Mouse (Mus musculus) forebrain, postnatal 0 days (tissue): ENCODE results near the gene F11. TPM values are rescaled to one million over a fixed set of nuclear protein-coding genes. Genes with fewer than 3 reads are reported as not detected.

Experiments used
- ATAC-seq: fragments of 200-750 bp; cut with Nextera tagmentation; 2 replicates; pipeline ENCODE4 v1.8.0; 2017; ENCODE audit warnings: mild to moderate bottlenecking, moderate library complexity
- DNase-seq: peaks from one replicate; pipeline ENCODE4 v3.0.0-alpha.2; 2015
- H3K27ac ChIP-seq: fragments of 300-500 bp; sonication (generic); 2 replicates; pipeline ENCODE4 v1.5.1; 2014; ENCODE audit warnings: low read depth, mild to moderate bottlenecking, antibody characterized with exemption, low read length, moderate library complexity, mixed read lengths
- H3K27me3 ChIP-seq: fragments of 300-500 bp; sonication (generic); 2 replicates; pipeline ENCODE4 v1.6.1; 2014; ENCODE audit warnings: mild to moderate bottlenecking, low read length, mixed read lengths; ENCODE audit not compliant: insufficient read depth
- H3K36me3 ChIP-seq: fragments of 300-500 bp; sonication (generic); 2 replicates; pipeline ENCODE4 v1.6.1; 2014; ENCODE audit warnings: mild to moderate bottlenecking, moderate library complexity; ENCODE audit not compliant: insufficient read depth
- H3K4me1 ChIP-seq: fragments of 300-500 bp; sonication (generic); 2 replicates; pipeline ENCODE4 v1.6.1; 2014; ENCODE audit warnings: antibody characterized with exemption; ENCODE audit not compliant: insufficient read depth
- H3K4me2 ChIP-seq: fragments of 300-500 bp; sonication (generic); 2 replicates; pipeline ENCODE4 v1.6.1; 2014; ENCODE audit warnings: low read depth, mild to moderate bottlenecking, moderate library complexity
- H3K4me3 ChIP-seq: fragments of 300-500 bp; sonication (generic); 2 replicates; pipeline ENCODE4 v1.5.1; 2014; ENCODE audit warnings: low read depth, low read length, mixed read lengths
- H3K9ac ChIP-seq: fragments of 300-500 bp; sonication (generic); 2 replicates; pipeline ENCODE4 v1.6.1; 2014; ENCODE audit warnings: mild to moderate bottlenecking
- H3K9me3 ChIP-seq: fragments of 300-500 bp; sonication (generic); 2 replicates; pipeline ENCODE4 v1.6.1; 2016; ENCODE audit warnings: low read length
- CTCF ChIP-seq: sonication (generic); IDR thresholded peaks from 2 replicates; pipeline ENCODE4 v1.5.1; 2016; ENCODE audit warnings: antibody characterized with exemption, control low read depth, low read depth
- WGBS: fragments of 180-500 bp; shearing (Covaris S2); extraction: QIAGEN DNeasy Blood & Tissue Kit; methylation state at CpG from one replicate; pipeline ENCODE4 v1.1.7; 2014; 5-methylcytosine and 5-hydroxymethylcytosine counted together
- polyA plus RNA-seq: library from polyadenylated mRNA; unstranded; fragments of >200 nt; fragmentation: Nextera tagmentation; extraction: Ambion mirVana; gene quantifications from 2 replicates; pipeline ENCODE4 v1.2.1, GENCODE M21; 2015
- total RNA-seq: library from RNA; depleted of rRNA; stranded (reverse); fragments of >200 nt; gene quantifications from 2 replicates; pipeline ENCODE4 v1.2.3, GENCODE M21; 2014

Gene F11
- total and polyA plus RNA-seq, 2 experiments from 2014 or later: not detected

DNA sequence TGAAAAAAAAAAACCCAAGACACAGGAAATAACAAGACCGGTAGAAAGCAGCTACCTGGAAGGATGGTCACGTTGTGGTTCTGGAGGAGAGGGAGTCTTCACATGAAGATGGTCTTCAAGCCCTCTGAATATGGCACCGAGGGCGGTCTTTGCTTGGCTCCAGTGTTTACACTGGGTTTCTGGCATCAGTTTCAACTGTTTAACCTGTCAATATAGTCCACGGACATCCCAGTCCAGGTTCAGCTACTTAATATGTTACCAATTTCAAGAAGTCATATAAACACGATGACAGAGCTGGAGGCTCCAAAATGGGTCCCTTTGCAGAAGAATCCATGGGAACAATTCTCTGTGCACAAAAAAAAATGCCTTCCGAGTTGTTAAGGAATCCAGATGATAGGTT lies 32.9 kb upstream of the F11 start, which contains the start of gene Klkb1:
TSS of gene Klkb1 (minus strand) at position 173 of the 400 bp plus-strand sequence.
- 92% methylated on average over 7 of the region's 7 CpGs for WGBS
- Histone ChIP-seq H3K36me3 (no peaks in the 10 kb centered on the region), H3K27me3 (no peaks in the 10 kb centered on the region), H3K27ac (no peak within 1 kb of the TSS), H3K9me3 (no peaks in the 10 kb centered on the region), H3K9ac (no peak within 1 kb of the TSS), H3K4me2 (no peak within 1 kb of the TSS), H3K4me3 (no peak within 1 kb of the TSS), H3K4me1 (no peaks in the 10 kb centered on the region)
- no peak for TF ChIP-seq CTCF
- DNase-seq (no peak), ATAC-seq (no peak)

GRCm38 (mm10) chr8:45291790-45292189 lies 30.0 kb upstream of the F11 start:
- H3K4me3 ChIP-seq: no peak overlapping the region
- H3K4me2 ChIP-seq: no peak overlapping the region
- H3K27me3 ChIP-seq: no peaks in the 10 kb centered on the region
- no peak overlapping the region for H3K27ac ChIP-seq
- H3K4me1 ChIP-seq: no peaks in the 10 kb centered on the region
- no peaks in the 10 kb centered on the region for H3K9me3 ChIP-seq
- no peak for TF ChIP-seq CTCF
- DNase-seq: peak; percentile 55
- H3K36me3 ChIP-seq: no peaks in the 10 kb centered on the region
- 70% methylated on average over 2 of the region's 2 CpGs for WGBS
- ATAC-seq: peak; percentile 48
- H3K9ac ChIP-seq: no peak overlapping the region

GRCm38 (mm10) chr8:45281630-45282029 lies 19.8 kb upstream of the F11 start:
- Histone ChIP-seq H3K36me3 (no peaks in the 10 kb centered on the region), H3K27ac (no peak overlapping the region), H3K4me3 (no peak overlapping the region), H3K4me1 (no peaks in the 10 kb centered on the region), H3K27me3 (no peaks in the 10 kb centered on the region), H3K9me3 (no peaks in the 10 kb centered on the region), H3K9ac (no peak overlapping the region), H3K4me2 (no peak overlapping the region)
- DNase-seq: no peak
- WGBS: 77% methylated on average over 8 of the region's 8 CpGs
- ATAC-seq: no peak
- TF ChIP-seq CTCF: no peak

DNA sequence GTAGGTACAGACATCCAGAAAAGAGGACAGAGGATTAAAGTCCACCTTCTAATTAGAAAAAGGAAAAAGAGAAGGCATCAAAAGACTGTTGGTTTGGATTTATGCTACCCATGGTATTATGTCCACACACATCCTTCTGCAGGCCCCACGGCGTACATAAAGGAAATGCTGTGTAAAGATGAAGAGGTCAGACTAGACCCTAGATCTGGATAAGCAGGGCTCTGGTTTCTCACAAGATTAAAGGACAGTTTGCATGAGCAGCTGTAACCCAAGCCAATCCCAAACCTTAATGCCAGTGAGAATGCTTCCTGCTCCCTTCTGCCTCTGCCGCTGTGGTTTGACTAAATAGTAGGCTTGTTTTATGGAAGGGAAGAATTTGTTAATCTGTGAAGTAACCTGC lies 15.6 kb upstream of the F11 start:
- Histone ChIP-seq H3K27me3 (no peaks in the 10 kb centered on the region), H3K4me1 (no peaks in the 10 kb centered on the region), H3K9ac (no peak overlapping the region), H3K4me2 (no peak overlapping the region), H3K4me3 (no peak overlapping the region), H3K9me3 (no peaks in the 10 kb centered on the region), H3K27ac (no peak overlapping the region), H3K36me3 (no peaks in the 10 kb centered on the region)
- 86% methylated on average over 3 of the region's 3 CpGs for WGBS
- DNase-seq (no peak), ATAC-seq (no peak)
- no peak for TF ChIP-seq CTCF

GRCm38 (mm10) chr8:45274317-45274716 lies 12.5 kb upstream of the F11 start:
- Histone ChIP-seq H3K4me2 (no peak overlapping the region), H3K4me3 (no peak overlapping the region), H3K9ac (no peak overlapping the region), H3K27ac (no peak overlapping the region), H3K36me3 (no peaks in the 10 kb centered on the region), H3K4me1 (no peaks in the 10 kb centered on the region), H3K9me3 (no peaks in the 10 kb centered on the region), H3K27me3 (no peaks in the 10 kb centered on the region)
- DNase-seq (peak; percentile 24), ATAC-seq (peak; percentile 83)
- TF ChIP-seq CTCF: no peak
- WGBS: 72% methylated on average over 4 of the region's 4 CpGs

- Histone ChIP-seq H3K4me3 (no peak overlapping the region), H3K4me1 (no peaks in the 10 kb centered on the region), H3K4me2 (no peak overlapping the region), H3K27ac (no peak overlapping the region), H3K9ac (no peak overlapping the region), H3K27me3 (no peaks in the 10 kb centered on the region), H3K9me3 (no peaks in the 10 kb centered on the region), H3K36me3 (no peaks in the 10 kb centered on the region)
- no peak for TF ChIP-seq CTCF
- ATAC-seq: no peak
- no peak for DNase-seq
Measured at GRCm38 (mm10) chr8:45269056-45269455, 7.2 kb upstream of the F11 start.

DNA sequence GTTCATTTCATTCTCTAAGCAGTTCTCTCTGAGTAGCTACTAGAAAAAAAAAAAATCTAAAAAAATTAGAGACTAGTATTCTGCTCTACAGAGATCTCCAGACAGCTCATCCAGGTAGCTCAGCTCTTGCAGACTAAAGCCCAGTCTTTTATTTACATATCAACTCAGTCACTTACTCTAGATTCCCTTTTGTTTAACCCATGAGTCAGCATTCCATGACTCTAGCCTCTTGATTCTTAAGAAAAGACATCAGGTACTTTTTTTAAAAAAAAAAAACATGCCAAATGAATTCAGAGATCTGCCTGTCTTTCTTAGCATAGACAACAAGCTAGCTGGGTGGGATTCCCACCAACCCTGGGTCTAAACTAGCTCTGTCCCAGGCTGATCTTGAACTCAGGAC lies 6.7 kb upstream of the F11 start:
- H3K4me1 ChIP-seq: no peaks in the 10 kb centered on the region
- H3K27me3 ChIP-seq: no peaks in the 10 kb centered on the region
- ATAC-seq (no peak), DNase-seq (no peak)
- H3K27ac ChIP-seq: no peak overlapping the region
- no peak for TF ChIP-seq CTCF
- H3K9ac ChIP-seq: no peak overlapping the region
- no peaks in the 10 kb centered on the region for H3K9me3 ChIP-seq
- H3K4me3 ChIP-seq: no peak overlapping the region
- H3K4me2 ChIP-seq: no peak overlapping the region
- H3K36me3 ChIP-seq: no peaks in the 10 kb centered on the region
